Mouse (Mus musculus): ENCODE data around the gene Tstd2.

Gene Tstd2

DNA sequence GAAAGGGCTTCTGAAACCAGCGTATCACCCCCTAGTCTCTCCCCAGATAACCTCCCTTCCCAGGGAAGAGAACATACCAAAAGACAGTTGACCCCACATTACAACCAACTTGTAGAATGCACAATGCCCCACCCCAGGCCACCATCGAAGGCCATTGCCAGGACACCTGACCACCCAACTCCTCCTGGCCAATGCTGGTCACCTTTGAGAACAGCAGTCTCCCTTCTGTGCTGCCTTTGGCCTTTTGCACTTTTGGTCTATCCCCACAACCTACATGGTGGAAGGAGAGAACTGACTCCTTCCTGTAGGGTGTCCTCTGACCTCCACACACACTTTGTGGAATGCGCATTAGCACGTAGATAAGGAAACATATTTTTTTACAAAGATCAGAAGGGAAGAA lies 21.0 kb downstream of the Tstd2 start:
- DNase-seq, result no peak

- no peak for DNase-seq
These were observed 21.8 kb downstream of the Tstd2 start for GRCm38 (mm10) chr4:46116544-46117175.

DNA sequence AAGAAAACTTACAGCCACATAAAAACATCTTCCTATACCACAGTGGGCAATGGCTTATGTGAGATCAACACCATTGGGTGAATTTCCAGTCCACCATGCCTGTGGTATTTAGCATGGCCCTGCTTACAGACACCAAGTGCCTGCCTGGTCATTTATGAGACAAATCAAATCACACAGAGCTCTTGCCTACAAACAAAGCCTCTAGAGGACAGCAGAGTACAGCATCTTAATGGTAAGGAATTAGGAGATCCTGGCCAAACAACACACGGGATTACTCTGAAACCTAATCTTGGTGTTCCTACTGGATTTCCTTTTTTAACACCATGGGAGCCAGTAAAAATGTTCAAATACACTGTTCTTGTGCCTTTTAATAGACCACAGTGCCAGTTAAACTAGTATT lies 23.2 kb downstream of the Tstd2 start:
- no peak for DNase-seq

DNA sequence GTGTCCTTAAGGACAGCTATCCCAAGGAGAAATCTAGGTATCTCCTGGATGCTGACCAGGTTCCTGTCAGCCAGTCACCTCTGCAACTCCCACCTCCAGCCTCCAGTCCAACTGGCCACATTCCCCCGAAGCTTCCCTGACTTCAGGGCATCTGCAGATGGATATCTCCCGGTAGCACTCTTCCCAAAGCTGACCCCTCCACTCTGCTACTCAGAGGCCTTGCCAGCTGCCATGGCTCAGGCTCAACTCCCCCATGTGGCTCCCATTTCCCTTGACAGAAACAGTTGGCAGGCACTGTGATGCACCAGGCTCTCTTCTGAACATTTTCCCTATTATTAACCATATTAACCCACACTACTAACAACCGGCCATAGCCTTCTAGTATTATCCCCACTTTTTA lies 27.1 kb downstream of the Tstd2 start:
- DNase-seq, result no peak

- DNase-seq, result no peak
These were observed 28.4 kb downstream of the Tstd2 start for GRCm38 (mm10) chr4:46110084-46110483.

DNA sequence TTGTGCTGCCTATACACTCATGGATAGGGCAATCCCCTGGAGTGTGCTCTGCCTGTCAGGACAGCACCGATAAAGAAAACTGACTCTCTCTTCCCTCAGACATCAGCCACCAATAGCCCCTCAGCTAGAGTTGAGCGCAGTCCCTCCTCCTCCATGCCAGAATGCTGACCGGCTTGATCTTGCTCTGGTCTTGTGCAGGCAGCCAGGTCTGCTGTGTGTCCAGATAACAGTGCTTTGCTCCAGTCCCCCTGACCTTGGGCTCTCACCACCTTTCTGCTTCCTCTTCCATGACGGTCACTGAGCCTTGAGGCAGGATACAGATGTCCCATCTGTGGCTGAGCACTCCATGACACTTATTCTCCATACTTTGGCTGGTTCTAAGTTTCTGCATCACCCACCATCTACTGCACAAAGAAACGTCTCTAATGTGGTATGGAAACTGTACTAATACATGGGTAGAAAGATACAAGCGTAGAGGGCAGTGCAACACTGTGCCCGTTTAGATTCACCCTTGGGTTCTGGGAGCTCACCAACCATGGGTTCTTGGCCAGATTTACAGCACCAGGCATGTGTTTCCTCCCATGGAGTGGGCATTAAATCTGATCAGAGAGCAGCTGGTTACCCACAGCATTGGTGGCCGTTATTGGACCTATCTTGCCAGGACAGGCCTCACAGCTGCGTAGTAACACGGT lies 36.3 kb downstream of the Tstd2 start:
- no peak for DNase-seq

DNA sequence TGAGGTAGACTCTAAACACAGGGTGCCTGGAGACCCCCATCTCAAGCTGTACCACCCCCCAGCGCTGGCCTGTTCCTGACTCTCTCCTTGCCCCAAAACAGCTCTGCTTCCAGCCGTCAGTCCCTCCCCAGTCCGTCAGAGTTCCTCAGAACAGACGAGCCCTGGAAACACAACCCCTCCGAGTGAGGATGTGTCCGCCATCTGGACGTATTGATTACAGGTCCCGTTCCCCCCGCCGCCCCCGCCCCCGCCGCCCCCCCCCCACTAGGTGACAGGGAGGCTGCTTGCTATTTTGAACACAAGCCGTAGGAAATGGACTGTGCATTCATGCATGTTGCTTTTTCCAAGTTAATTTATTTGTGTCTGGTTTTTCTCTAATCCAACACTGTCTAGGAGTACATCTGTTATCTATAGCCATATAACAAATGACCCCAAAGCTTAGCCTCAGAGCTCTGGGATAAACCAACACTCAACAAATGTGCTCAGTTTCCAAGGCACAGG lies 37.2 kb downstream of the Tstd2 start:
- DNase-seq, result no peak

DNA sequence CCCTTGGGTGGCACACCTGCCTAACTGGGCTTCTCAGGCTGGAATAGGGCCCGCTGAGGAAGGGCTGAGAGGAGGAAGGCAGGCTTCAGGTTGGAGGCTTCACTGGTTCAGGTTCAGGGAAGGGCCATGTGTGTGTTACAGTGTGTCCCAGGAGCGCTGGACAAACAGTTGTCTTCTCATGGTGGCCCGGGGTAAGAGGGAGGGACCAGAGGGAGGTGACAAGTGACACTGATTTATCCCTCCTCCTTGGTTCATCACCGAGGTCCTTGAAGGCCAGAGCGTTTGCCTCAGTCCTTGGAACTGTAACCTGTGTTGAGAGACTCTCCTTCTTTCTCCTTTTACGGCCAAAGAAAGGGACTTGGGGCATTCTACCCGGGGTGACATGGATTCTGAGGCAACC lies 38.0 kb downstream of the Tstd2 start:
- DNase-seq, result no peak

GRCm38 (mm10) chr4:46099132-46099531 lies 39.4 kb downstream of the Tstd2 start:
- no peak for DNase-seq

GRCm38 (mm10) chr4:46097591-46097990 lies 40.9 kb downstream of the Tstd2 start:
- DNase-seq, result no peak

- DNase-seq, result no peak
These were observed 41.9 kb downstream of the Tstd2 start for GRCm38 (mm10) chr4:46096546-46096945.

DNA sequence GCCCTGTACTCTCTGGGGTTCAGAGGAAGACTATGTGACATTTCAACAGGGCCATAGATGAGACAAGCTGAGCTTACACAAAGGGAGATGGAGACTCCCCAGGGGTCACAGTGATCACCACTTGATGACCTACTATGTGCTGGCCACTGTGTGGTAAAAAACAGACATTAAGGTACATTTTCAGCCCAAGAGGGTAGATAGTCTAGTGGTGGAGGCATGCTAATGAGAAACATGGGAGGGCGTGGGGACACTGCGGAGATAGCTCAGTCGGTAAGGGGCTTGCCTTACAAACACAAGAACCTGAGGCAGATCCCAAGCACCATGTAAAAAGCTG lies 42.7 kb downstream of the Tstd2 start:
- no peak for DNase-seq

DNA sequence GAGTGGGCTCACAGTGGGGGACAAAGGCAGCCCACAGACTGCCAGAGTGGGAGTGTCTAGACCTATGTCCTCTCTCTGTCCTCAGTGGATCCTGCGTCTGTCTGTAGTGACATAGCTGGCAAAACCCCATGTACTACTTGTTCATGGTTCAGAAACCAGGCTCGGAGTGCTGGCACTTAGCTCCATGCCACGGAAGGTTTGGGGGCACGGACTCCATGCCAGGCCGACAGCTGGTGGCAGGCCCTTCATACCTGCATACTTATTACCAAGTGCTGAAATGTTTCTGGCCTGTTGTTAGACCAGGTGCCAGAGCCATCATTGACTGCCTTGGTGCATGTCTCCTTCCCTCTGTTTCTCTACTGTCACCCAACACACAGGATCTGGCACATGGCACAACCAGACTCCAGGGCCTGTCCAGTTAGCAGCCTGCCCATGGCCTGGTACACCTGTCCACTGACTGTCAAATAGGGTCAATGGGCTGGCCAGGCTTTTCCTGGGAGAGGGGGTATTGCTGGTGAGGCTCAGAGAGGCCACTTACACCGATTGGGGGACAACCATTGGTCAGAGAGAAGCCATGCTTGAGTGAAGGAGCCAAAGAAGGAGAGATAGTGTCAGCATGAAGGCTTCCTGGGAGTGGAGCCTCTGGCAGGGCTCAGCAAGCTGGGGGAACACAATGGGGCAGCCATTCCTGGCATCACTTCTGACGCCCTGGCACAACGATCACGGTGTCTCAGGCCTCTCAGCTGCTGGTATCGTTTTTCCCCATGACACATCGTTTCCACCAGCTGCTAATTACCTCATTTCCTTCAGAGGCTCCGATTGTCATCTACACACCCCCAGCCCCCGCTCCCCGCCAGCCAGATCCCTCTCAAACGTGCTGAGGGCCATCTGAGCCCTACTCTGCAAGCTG lies 43.3 kb downstream of the Tstd2 start:
- DNase-seq, result no peak

DNA sequence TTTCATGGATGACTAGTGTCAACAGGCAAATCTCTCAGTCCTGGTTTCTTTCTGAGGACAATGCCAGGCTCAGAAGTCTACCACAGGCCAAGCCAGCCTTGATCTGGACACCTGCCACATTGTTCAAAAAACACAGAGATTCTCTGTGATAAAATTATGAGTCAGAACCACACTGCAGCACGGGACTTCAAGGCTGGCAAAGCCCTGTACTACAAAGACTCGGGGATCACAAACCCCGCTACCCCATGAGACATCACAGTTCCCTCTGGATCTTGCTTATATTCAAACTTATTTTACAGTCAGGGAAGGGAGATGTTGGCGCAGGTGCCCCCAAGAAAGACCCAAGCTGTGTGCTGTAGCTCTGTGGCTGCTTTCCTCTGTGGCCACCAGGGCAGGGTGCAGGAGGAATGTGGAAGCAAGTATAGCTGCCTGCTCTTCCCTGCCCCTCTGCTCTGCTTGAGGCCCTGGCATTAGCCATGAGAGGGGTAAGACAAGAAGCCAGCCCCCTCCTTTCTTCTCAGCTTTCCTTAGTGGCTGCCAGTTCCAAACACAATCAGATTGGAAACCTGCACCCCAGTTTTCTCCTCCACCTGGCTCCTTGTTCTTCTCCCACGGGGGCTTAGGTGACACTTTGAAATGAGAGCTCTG lies 45.9 kb downstream of the Tstd2 start:
- DNase-seq, result no peak

DNA sequence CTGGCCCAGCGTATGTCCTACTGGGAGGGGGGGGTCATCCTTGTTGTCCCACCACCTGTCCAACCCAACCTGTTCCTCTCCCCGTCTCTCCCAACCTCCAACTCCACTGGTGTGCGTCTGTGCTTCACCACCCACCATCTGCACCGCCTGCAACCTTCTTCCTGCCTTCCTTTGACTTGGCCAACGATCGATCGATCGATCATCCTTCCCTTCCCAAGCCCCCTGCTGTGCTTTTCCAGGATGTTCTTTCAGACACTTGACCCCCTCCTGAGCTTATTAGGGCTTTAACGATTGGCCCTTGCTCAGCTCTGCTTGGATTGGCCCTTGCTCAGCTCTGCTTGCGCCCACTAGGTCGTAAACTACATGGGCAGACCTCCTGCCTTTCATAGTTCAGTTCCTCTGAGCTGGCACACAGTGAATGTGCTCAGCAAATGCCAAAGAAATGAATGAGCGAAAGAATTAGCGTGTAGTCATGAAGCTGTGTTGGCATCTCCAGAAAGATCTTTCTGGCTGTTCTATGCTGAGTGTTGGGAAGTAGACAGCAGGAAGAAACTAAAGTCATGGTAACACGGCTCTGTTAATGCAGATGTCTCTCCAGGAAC lies 48.9 kb downstream of the Tstd2 start:
- no peak for DNase-seq

- DNase-seq, result peak; percentile 82
These were observed 50.6 kb downstream of the Tstd2 start for GRCm38 (mm10) chr4:46087852-46088251.

- peak; percentile 66 for DNase-seq
These were observed 51.1 kb downstream of the Tstd2 start for GRCm38 (mm10) chr4:46087427-46087771.

GRCm38 (mm10) chr4:46086718-46087426 lies 51.6 kb downstream of the Tstd2 start:
- peak; percentile 71 for DNase-seq

DNA sequence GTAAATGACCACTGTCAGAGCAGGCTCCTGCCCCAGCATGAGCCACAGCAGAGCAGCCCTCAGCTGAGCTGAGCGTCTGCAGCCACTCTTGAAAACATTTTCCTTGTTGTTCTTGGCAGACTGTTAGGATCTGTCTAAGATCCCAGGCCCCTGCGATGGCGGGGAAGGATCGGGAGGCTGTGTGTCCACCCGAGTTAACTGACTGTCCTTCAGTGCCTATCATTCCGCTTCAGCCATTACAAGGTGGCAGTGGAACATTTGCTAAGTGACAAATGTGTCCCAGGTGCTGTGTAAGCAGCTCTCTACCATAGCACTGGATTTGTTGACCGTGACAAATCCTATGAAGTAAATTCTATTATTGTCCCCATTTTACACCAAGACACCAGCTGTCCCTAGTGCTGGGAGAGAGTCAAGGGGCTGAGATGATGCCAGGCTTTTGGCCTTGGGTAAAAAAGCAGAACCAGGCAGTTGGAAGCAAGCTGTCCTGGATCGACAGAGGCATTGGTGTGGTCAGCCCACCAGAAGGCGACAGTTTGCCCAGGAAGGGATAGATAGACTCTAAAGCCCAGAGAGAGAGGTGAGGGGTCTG lies 53.2 kb downstream of the Tstd2 start:
- no peak for DNase-seq

DNA sequence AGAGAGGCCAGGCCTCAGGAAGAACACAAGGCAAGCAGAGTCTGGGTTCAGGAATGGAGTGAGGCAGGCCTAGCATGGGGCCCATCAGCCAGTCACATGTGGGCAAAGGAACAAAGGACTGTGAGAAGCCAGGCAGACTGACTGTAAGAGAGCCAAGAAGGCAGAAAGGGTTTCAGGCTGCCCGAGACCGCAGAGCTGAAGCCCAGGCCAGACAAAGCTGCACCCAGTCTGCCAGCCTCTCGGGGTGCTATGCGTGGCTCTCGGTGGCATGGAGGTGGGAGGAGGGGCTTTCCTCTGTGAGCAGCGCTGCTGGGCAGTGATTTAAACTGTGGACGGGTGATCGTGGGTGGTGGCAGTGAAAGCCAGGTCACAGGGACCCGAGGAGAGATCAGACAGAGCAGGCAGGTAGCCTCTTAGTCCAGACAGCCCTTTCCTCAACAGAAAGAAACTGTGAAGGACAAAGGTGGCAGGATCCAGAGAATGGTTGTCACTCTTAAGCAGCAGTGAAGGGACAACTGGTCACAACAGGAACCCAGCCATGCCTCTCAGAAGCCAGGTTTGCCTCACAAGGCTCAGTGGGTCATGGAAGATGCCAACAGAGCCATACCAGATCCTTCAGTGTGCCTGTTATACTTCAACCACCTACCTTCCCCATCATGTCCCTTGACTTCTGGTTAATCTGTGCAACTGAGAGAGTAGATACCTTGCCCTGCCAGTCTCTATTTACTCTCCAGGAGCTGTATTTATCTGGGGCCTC lies 53.9 kb downstream of the Tstd2 start:
- no peak for DNase-seq

DNA sequence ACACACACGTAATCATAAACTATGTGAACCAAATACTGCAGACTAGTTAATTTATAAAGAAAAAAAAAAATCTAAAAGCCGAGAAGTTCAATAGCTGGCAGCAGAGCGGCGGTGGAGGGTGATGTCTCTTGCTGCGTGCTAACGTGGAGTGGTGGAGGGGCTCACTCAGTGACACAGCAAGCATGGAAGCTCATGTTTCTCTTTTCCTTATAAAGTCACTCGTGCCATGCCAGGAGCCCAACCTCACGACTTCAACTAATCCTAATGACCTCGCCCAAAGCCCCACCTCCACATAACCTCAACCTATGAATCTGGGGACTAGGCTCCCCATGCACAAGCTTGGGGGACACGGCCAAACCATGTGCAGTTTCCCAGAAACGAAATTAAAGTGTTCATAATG lies 55.9 kb downstream of the Tstd2 start:
- no peak for DNase-seq
